In the genomic region with DNA sequence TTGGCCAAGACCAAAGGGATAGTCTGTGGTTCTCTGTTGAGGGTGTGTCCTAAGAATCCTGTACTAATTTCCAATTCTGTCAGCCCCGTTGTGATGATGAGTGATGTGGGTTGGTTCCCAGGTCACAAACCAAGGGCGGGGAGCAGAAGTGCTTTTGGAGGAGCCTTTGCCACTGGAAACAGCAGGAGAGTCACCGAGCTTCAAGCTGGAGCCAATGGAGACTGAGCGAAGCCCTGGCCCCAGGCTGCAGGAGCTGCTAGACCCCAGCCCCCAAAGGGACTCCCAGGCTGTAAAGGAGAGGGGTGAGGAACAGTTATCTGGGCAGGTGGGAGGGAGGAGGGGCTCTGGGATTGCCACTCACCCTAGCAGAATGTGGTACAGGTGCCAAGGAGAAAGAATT, we compare ENCODE assay signal across 9 mouse cellular contexts. TPM values are rescaled to one million over a fixed set of nuclear protein-coding genes. Genes with fewer than 3 reads are reported as not detected.
DNase-seq lines count a peak whose midpoint lies in the region; ATAC-seq and TF ChIP-seq lines count a peak whose summit lies in the region.
"Had no signal": no experiment of that assay in that cellular context is flagged by ENCODE, and none has a peak within 500 bp of the region (broad histone marks: within the 10 kb centered on the region; RNA-seq: fewer than 3 reads in every experiment).

No protein-coding gene starts in this region.

- no peak for TF ChIP-seq POLR2A in ES-Bruce4 (IDR thresholded peaks at IDR 0.05; ENCODE audit: insufficient read depth, low read length)

- H3K27ac ChIP-seq in gastrocnemius, adult 2 months = no peak overlapping the region
- H3K27ac ChIP-seq in ES-Bruce4 (ENCODE audit: insufficient read depth, low read length) = no peak overlapping the region
- no peak overlapping the region for H3K27ac ChIP-seq in forebrain, embryonic 15.5 days (replicated peaks)
- no peak overlapping the region for H3K27ac ChIP-seq in liver, embryonic 15.5 days (replicated peaks)

- no peak for TF ChIP-seq CTCF in gastrocnemius, adult 2 months (IDR thresholded peaks at IDR 0.05)
- no peak for TF ChIP-seq CTCF in ES-Bruce4 (IDR thresholded peaks at IDR 0.05; ENCODE audit: low read depth, low read length)

- H3K9ac ChIP-seq in ES-Bruce4 (ENCODE audit: low read depth, poor library complexity, severe bottlenecking) = peak overlapping the region; percentile 88; the same call in 1 of the 2 replicates
- H3K9ac ChIP-seq in forebrain, embryonic 15.5 days (replicated peaks) = no peak overlapping the region
- H3K9ac ChIP-seq in liver, embryonic 15.5 days = peak overlapping the region; percentile 33; the same call in 1 of the 2 replicates

- H3K4me2 ChIP-seq in forebrain, embryonic 15.5 days (replicated peaks) = peak overlapping the region; percentile 86
- peak overlapping the region; percentile 90 for H3K4me2 ChIP-seq in liver, embryonic 15.5 days

- DNase-seq in gastrocnemius, adult 2 months = no peak
- no peak for DNase-seq in gastrocnemius, adult 8-10 months (ENCODE audit: low spot score in 2 of 2)
- DNase-seq in yolk sac, embryonic 10.5 days (ENCODE audit: low spot score) = no peak
- no peak for DNase-seq in urinary bladder, postnatal 36 days (ENCODE audit: low spot score in 2 of 2)
- DNase-seq in frontal cortex, postnatal 25 days (ENCODE audit: low spot score in 2 of 2) = no peak

- no peaks in the 10 kb centered on the region for H3K27me3 ChIP-seq in ES-Bruce4 (ENCODE audit: control insufficient read depth, insufficient read depth, low read length, poor library complexity, severe bottlenecking)
- no peaks in the 10 kb centered on the region for H3K27me3 ChIP-seq in forebrain, embryonic 15.5 days
- H3K27me3 ChIP-seq in liver, embryonic 15.5 days = no peaks in the 10 kb centered on the region

- TF ChIP-seq EP300 in ES-Bruce4 (IDR thresholded peaks at IDR 0.05; ENCODE audit: insufficient read depth, low read depth, low read length) = no peak

- ATAC-seq in forebrain, embryonic 15.5 days (replicated peaks) = no peak
- no peak for ATAC-seq in liver, embryonic 15.5 days (ENCODE audit: insufficient read depth)

- 93% methylated on average over 4 of the region's 4 CpGs for WGBS in forebrain, embryonic 15.5 days
- WGBS in liver, embryonic 15.5 days (ENCODE audit: insufficient replicate concordance) = 66% methylated on average over 4 of the region's 4 CpGs

- no peaks in the 10 kb centered on the region for H3K4me1 ChIP-seq in ES-Bruce4 (ENCODE audit: control insufficient read depth, insufficient read depth, low read length)
- H3K4me1 ChIP-seq in forebrain, embryonic 15.5 days = peaks cover 24% of the 10 kb centered on the region
- H3K4me1 ChIP-seq in liver, embryonic 15.5 days (replicated peaks) = peaks cover 29% of the 10 kb centered on the region

- H3K4me3 ChIP-seq in gastrocnemius, adult 2 months = peak overlapping the region; percentile 84
- 0 out of 2 replicates have a peak overlapping the region, but pooled peaks have one; percentile 9 for H3K4me3 ChIP-seq in ES-Bruce4 (ENCODE audit: low read depth, low read length)
- H3K4me3 ChIP-seq in forebrain, embryonic 15.5 days = peak overlapping the region; percentile 80
- peak overlapping the region; percentile 73 for H3K4me3 ChIP-seq in liver, embryonic 15.5 days (replicated peaks)

- H3K9me3 ChIP-seq in ES-Bruce4 (replicated peaks; ENCODE audit: control insufficient read depth, insufficient read depth, low read length, poor library complexity, severe bottlenecking) = peaks cover 12% of the 10 kb centered on the region
- peaks cover 24% of the 10 kb centered on the region for H3K9me3 ChIP-seq in forebrain, embryonic 15.5 days
- H3K9me3 ChIP-seq in liver, embryonic 15.5 days (replicated peaks) = peaks cover 15% of the 10 kb centered on the region

- H3K36me3 ChIP-seq in ES-Bruce4 (ENCODE audit: control insufficient read depth, insufficient read depth, low read length, poor library complexity, severe bottlenecking) = peaks cover 36% of the 10 kb centered on the region
- peaks cover 42% of the 10 kb centered on the region for H3K36me3 ChIP-seq in forebrain, embryonic 15.5 days
- peaks cover 43% of the 10 kb centered on the region for H3K36me3 ChIP-seq in liver, embryonic 15.5 days (replicated peaks)

- intact Hi-C loops in gastrocnemius, adult 2 months (cut with DNase I) = loop anchor here (10.0 kb wide), 4 partner anchors 99 to 1509 kb away; a partner anchor contains a TSS

RNA-seq across cellular contexts. Expression of a gene that starts 1.8 kb away (rescaled TPM):
- total RNA-seq in gastrocnemius, adult 2 months (2021) = 1 to 10 TPM; 7.2 to 7.3 TPM
- 1 to 10 TPM; 6.1 to 7.0 (median 6.4) TPM for total RNA-seq in gastrocnemius, adult 8-10 months (2022)
- 25.2 and 25.6 TPM in 2 replicates for polyA plus RNA-seq in ES-Bruce4 (2011; ENCODE audit: insufficient read depth, insufficient read length, low read depth, missing spikeins)
- polyA plus RNA-seq in forebrain, embryonic 15.5 days (2015; fragmentation: Nextera tagmentation; extraction: Ambion mirVana) = 57.9 and 60.6 TPM in 2 replicates
- 12.3 and 14.6 TPM in 2 replicates for polyA plus RNA-seq in liver, embryonic 15.5 days (2015; fragmentation: Nextera tagmentation; extraction: Ambion mirVana)

RNA-seq across cellular contexts. Expression of a gene that starts 27.8 kb away (rescaled TPM):
- not detected for total RNA-seq in gastrocnemius, adult 2 months (2021)
- not detected for total RNA-seq in gastrocnemius, adult 8-10 months (2022)
- polyA plus RNA-seq in ES-Bruce4 (2011; ENCODE audit: insufficient read depth, insufficient read length, low read depth, missing spikeins) = not detected in 2 replicates
- not detected in 2 replicates for polyA plus RNA-seq in forebrain, embryonic 15.5 days (2015; fragmentation: Nextera tagmentation; extraction: Ambion mirVana)
- 0.41 and 0.46 TPM in 2 replicates for polyA plus RNA-seq in liver, embryonic 15.5 days (2015; fragmentation: Nextera tagmentation; extraction: Ambion mirVana)
- polyA plus RNA-seq: cerebellum, adult 2 months had no signal

Comparison
In these comparisons a context has a peak if more than half of its experiments do, and no peak if none do; other contexts are left out.
1. H3K4me3 ChIP-seq: peak in every context shown above with its lines; median percentile 84 in gastrocnemius, adult 2 months; 80 in forebrain, embryonic 15.5 days; 73 in liver, embryonic 15.5 days; 9 in ES-Bruce4.